Mouse (Mus musculus) MEL (cell line): Measurements from ENCODE around the gene Adcy7. TPM values are rescaled to one million over a fixed set of nuclear protein-coding genes. Genes with fewer than 3 reads are reported as not detected.

Experiments
- DNase-seq: peaks from one replicate; pipeline ENCODE4 v3.0.0; 2011; ENCODE audit warnings: low read depth, low spot score
- H3K27ac ChIP-seq: 2 replicates; pipeline ENCODE4 v1.5.1; 2012; ENCODE audit warnings: low read depth, mild to moderate bottlenecking, control low read depth, low read length, moderate library complexity; ENCODE audit not compliant: control insufficient read depth
- H3K27me3 ChIP-seq, 2 experiments: fragments of 150-350 bp in 1 of 2; sonication (generic) in 1 of 2; 2 replicates each; pipeline ENCODE4 v1.6.1; 2012; ENCODE audit warnings: low read length in 2 of 2, mild to moderate bottlenecking in 2 of 2, improper control_type of control experiment in 1 of 2, moderate library complexity in 1 of 2; ENCODE audit not compliant: insufficient read depth in 2 of 2, control insufficient read depth in 1 of 2
- H3K36me3 ChIP-seq, 2 experiments: 2 replicates each; pipeline ENCODE4 v1.6.1; 2012 to 2014; ENCODE audit warnings: low read length in 2 of 2, improper control_type of control experiment in 1 of 2, inconsistent platforms in 1 of 2, mild to moderate bottlenecking in 1 of 2; ENCODE audit not compliant: insufficient read depth in 2 of 2, control insufficient read depth in 1 of 2
- H3K4me1 ChIP-seq, 2 experiments: fragments of 150-350 bp in 1 of 2; sonication (generic) in 1 of 2; 2 replicates each; pipeline ENCODE4 v1.6.1; 2012; ENCODE audit warnings: low read length in 2 of 2, improper control_type of control experiment in 1 of 2, mild to moderate bottlenecking in 1 of 2; ENCODE audit not compliant: insufficient read depth in 2 of 2, control insufficient read depth in 1 of 2
- H3K4me3 ChIP-seq, 2 experiments: fragments of 150-350 bp in 1 of 2; sonication (generic) in 1 of 2; 2 replicates each; pipeline ENCODE4 v1.5.1; 2012; ENCODE audit warnings: low read depth in 2 of 2, low read length in 2 of 2, mild to moderate bottlenecking in 2 of 2, moderate library complexity in 2 of 2, control low read depth in 1 of 2, improper control_type of control experiment in 1 of 2; ENCODE audit not compliant: control insufficient read depth in 1 of 2, insufficient read depth in 1 of 2
- H3K79me2 ChIP-seq: 2 replicates; pipeline ENCODE4 v1.6.1; 2012; ENCODE audit warnings: mild to moderate bottlenecking, low read length, moderate library complexity; ENCODE audit not compliant: control insufficient read depth, poor library complexity, insufficient read depth
- H3K9ac ChIP-seq: 2 replicates; pipeline ENCODE4 v1.6.1; 2012; ENCODE audit warnings: low read depth, mild to moderate bottlenecking, control low read depth, low read length, moderate library complexity; ENCODE audit not compliant: control insufficient read depth, poor library complexity, severe bottlenecking
- H3K9me3 ChIP-seq: fragments of 150-350 bp; sonication (generic); replicated peaks from 2 replicates; pipeline ENCODE4 v1.6.1; 2012; ENCODE audit warnings: mild to moderate bottlenecking, low read length, improper control_type of control experiment, moderate library complexity; ENCODE audit not compliant: insufficient read depth
- CHD2 ChIP-seq: IDR thresholded peaks from 2 replicates; pipeline ENCODE4 v1.6.1; 2011; ENCODE audit warnings: low read length, improper control_type of control experiment
- CTCF ChIP-seq, 3 experiments: IDR thresholded peaks in 2 of 3; conservative IDR thresholded peaks in 1 of 3; 2 replicates each; pipeline ENCODE4 v1.5.1; 2011 to 2012; ENCODE audit warnings: low read length in 3 of 3, low read depth in 2 of 3, mild to moderate bottlenecking in 2 of 3, improper control_type of control experiment in 1 of 3, inconsistent platforms in 1 of 3, mixed read lengths in 1 of 3, moderate library complexity in 1 of 3; ENCODE audit not compliant: control insufficient read depth in 1 of 3, insufficient read depth in 1 of 3, poor library complexity in 1 of 3, severe bottlenecking in 1 of 3
- ETS1 ChIP-seq: IDR thresholded peaks from 2 replicates; pipeline ENCODE4 v1.6.1; 2012; ENCODE audit warnings: low read depth, mild to moderate bottlenecking, inconsistent platforms, low read length, improper control_type of control experiment, moderate library complexity
- JUND ChIP-seq: IDR thresholded peaks from 2 replicates; pipeline ENCODE4 v1.6.1; 2011; ENCODE audit warnings: low read depth, mild to moderate bottlenecking, improper control_type of control experiment, low read length
- MAX ChIP-seq: IDR thresholded peaks from 2 replicates; pipeline ENCODE4 v1.6.1; 2011; ENCODE audit warnings: low read length, improper control_type of control experiment
- MAZ ChIP-seq: IDR thresholded peaks from 2 replicates; pipeline ENCODE4 v1.6.1; 2012; ENCODE audit warnings: low read depth, mild to moderate bottlenecking, inconsistent platforms, low read length, improper control_type of control experiment
- MXI1 ChIP-seq: IDR thresholded peaks from 2 replicates; pipeline ENCODE4 v1.6.1; 2011; ENCODE audit warnings: mild to moderate bottlenecking, low read depth, low read length, improper control_type of control experiment
- POLR2AphosphoS2 ChIP-seq: IDR thresholded peaks from 2 replicates; pipeline ENCODE4 v1.6.1; 2011; ENCODE audit warnings: low read length, improper control_type of control experiment
- SIN3A ChIP-seq: IDR thresholded peaks from 2 replicates; pipeline ENCODE4 v1.6.1; 2012; ENCODE audit warnings: low read length, improper control_type of control experiment, inconsistent platforms
- SMC3 ChIP-seq: IDR thresholded peaks from 2 replicates; pipeline ENCODE4 v1.6.1; 2011; ENCODE audit warnings: low read depth, low read length, improper control_type of control experiment
- TBP ChIP-seq: IDR thresholded peaks from 2 replicates; pipeline ENCODE4 v1.8.0; 2011; ENCODE audit warnings: low read depth, low read length, improper control_type of control experiment
- polyA plus RNA-seq, 2 experiments: library from polyadenylated mRNA; stranded (reverse) in 1 of 2; unstranded in 1 of 2; fragments of >175 nt in 1 of 2; fragments of >200 nt in 1 of 2; gene quantifications; 2 replicates each; pipeline versions ENCODE4 v1.2.1 to v1.2.4; 2012; ENCODE audit warnings: low replicate concordance in 2 of 2, low read depth in 1 of 2; ENCODE audit not compliant: insufficient read length in 2 of 2, insufficient read depth in 1 of 2, missing spikeins in 1 of 2
- total RNA-seq: library from RNA; depleted of rRNA; stranded (reverse); fragments of 300-350 nt; gene quantifications from 2 replicates; pipeline ENCODE4 v1.2.3, GENCODE M21; 2012

Adcy7 gene
- total and polyA plus RNA-seq, 3 experiments = 62.9 to 83.7 TPM; not detected in 1

DNA sequence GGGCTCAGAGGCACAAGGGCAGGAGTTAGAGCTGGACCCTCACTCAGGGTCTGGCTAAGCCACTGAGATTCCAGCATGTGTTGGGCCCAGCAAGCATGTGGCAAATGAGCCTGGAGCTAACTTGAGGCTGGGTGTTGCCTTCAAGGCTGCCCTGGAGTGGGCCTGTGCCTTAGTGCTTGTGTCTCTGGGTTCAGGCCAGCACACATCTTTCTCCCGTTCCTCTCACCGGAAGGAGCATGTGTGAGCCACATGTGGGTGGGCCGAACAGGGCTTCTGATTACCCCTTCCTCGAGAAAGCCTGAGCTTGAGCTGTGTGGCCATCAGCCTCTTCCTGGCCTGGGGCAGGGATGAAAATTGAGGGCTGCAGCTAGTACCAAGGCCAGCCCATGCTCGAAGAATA, 45.1 kb downstream of the Adcy7 start (continued):
- no peak for TF ChIP-seq SMC3

DNA sequence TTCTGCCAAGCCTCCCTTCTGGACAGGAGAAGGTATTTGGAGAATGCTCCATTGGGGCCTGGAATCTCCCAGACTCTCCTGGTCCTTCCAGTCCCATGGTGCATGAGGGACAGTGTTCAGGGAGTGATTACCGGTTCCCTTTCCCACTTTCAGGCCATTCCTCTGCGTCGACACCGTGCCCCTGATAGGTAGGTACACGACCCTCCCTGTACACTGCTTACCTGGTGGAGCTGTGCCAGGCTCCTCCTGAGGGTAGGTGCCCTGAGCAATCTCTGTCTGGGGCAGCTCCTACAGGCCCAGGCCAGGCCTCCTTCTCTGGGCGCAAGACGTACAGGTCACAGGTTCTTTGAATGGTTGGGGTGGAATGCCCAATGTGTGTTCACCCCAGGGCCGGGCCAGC, 45.9 kb downstream of the Adcy7 start:
- Histone ChIP-seq H3K4me1 (no peaks in the 10 kb centered on the region), H3K27ac (no peak overlapping the region), H3K9ac (no peak overlapping the region), H3K9me3 (no peaks in the 10 kb centered on the region), H3K4me3 (no peak overlapping the region), H3K36me3 (peaks cover 0 to 7% of the 10 kb centered on the region in 2 experiments; a peak in 2 of 4 replicates), H3K79me2 (no peaks in the 10 kb centered on the region), H3K27me3 (no peaks in the 10 kb centered on the region)
- no peak for TF ChIP-seq ETS1
- DNase-seq = no peak

GRCm38 (mm10) chr8:88320134-88320533, 47.9 kb downstream of the Adcy7 start:
- no peaks in the 10 kb centered on the region for H3K27me3 ChIP-seq
- H3K4me1 ChIP-seq = no peaks in the 10 kb centered on the region
- no peak overlapping the region for H3K4me3 ChIP-seq
- peaks cover 0 to 7% of the 10 kb centered on the region in 2 experiments; a peak in 2 of 4 replicates for H3K36me3 ChIP-seq
- H3K9me3 ChIP-seq = no peaks in the 10 kb centered on the region
- no peaks in the 10 kb centered on the region for H3K79me2 ChIP-seq
- TF ChIP-seq JUND (no peak), MAX (no peak), MAZ (no peak), TBP (no peak), SIN3A (no peak), MXI1 (no peak), CHD2 (no peak), POLR2AphosphoS2 (no peak)
- no peak overlapping the region for H3K27ac ChIP-seq
- DNase-seq = no peak
- no peak overlapping the region for H3K9ac ChIP-seq

DNA sequence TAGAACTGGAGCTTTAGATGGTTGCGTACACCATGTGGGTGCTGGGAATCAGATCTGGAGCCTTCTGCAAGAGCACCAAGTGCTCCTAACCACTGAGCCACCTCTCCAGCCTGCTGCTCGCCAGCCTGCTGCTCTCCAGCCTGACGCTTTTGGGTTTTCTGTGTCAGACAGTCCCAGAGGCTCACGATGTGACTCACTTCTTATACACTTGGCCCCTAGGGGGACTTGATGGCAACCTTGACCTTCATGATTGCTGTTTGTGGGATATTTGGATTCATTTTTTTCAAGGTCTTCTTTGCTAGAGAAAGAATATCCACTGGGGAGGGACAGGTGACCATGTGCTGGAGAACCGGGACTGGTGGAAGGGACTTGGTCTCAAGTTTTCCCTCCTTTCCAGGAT, 49.2 kb downstream of the Adcy7 start:
- Histone ChIP-seq H3K36me3 (peaks cover 0 to 8% of the 10 kb centered on the region in 2 experiments; a peak in 2 of 4 replicates), H3K79me2 (no peaks in the 10 kb centered on the region), H3K4me1 (no peaks in the 10 kb centered on the region), H3K9me3 (no peaks in the 10 kb centered on the region), H3K9ac (no peak overlapping the region), H3K4me3 (no peak overlapping the region), H3K27ac (no peak overlapping the region), H3K27me3 (no peaks in the 10 kb centered on the region)
- DNase-seq = no peak
- TF ChIP-seq CTCF (IDR thresholded peaks at IDR 0.05 in 2 of 3, conservative IDR thresholded peaks at IDR 0.05 in 1 of 3; ENCODE audit: control insufficient read depth in 1 of 3, insufficient read depth in 1 of 3, low read depth in 2 of 3, low read length in 3 of 3, poor library complexity in 1 of 3, severe bottlenecking in 1 of 3) = 0 out of 6 replicates have a peak, but pooled peaks of 1 of the 3 experiments have one; percentile 8
- TF ChIP-seq MAX = no peak
- TF ChIP-seq, all 39 proteins: peak for 1
